Mouse (Mus musculus) G1E (cell line): ENCODE measurements around the gene Snrpg. TPM values are rescaled to one million over a fixed set of nuclear protein-coding genes. Genes with fewer than 3 reads are reported as not detected.
"Not testable (repeated sequence)": the region's sequence is repeated elsewhere in the genome, so short reads cannot be mapped to it uniquely, and the experiment has no call there.

Experiments used
- ATAC-seq: 2 replicates; pipeline ENCODE4 v1.8.0; 2016; ENCODE audit warnings: mild to moderate bottlenecking; ENCODE audit not compliant: insufficient number of reproducible peaks, poor library complexity, low FRiP score, severe bottlenecking; ENCODE audit errors: extremely low read depth
- DNase-seq: peaks from one replicate; pipeline ENCODE4 v3.0.0; 2012; ENCODE audit warnings: low spot score
- H3K27me3 ChIP-seq: 2 replicates; pipeline ENCODE4 v1.6.1; 2012; ENCODE audit warnings: mild to moderate bottlenecking, low read length, inconsistent platforms; ENCODE audit not compliant: insufficient read depth
- H3K36me3 ChIP-seq: replicated peaks from 2 replicates; pipeline ENCODE3; 2012; ENCODE audit warnings: mild to moderate bottlenecking, inconsistent platforms
- H3K4me1 ChIP-seq: 2 replicates; pipeline ENCODE4 v1.6.1; 2012; ENCODE audit warnings: low read depth, low read length, inconsistent platforms, mixed read lengths; ENCODE audit not compliant: insufficient read depth
- H3K4me3 ChIP-seq: 2 replicates; pipeline ENCODE4 v1.5.1; 2012; ENCODE audit warnings: low read depth, mild to moderate bottlenecking, inconsistent platforms, low read length, moderate library complexity, mixed read lengths
- H3K9me3 ChIP-seq: replicated peaks from 2 replicates; pipeline ENCODE4 v1.6.1; 2012; ENCODE audit warnings: inconsistent platforms
- CTCF ChIP-seq: IDR thresholded peaks from 2 replicates; pipeline ENCODE4 v1.5.1; 2012; ENCODE audit warnings: low read depth, low read length, inconsistent platforms, mixed read lengths
- GATA1 ChIP-seq: IDR thresholded peaks from 2 replicates; pipeline ENCODE4 v1.6.1; 2012; ENCODE audit warnings: borderline replicate concordance, low read length, inconsistent platforms, mixed read lengths
- GATA2 ChIP-seq: IDR thresholded peaks from 2 replicates; pipeline ENCODE4 v1.6.1; 2012; ENCODE audit warnings: low read depth, low read length, inconsistent platforms, borderline replicate concordance
- POLR2AphosphoS5 ChIP-seq: IDR thresholded peaks from 2 replicates; pipeline ENCODE4 v1.6.1; 2012; ENCODE audit warnings: low read depth, low read length, inconsistent platforms; ENCODE audit not compliant: insufficient replicate concordance
- TAL1 ChIP-seq: conservative IDR thresholded peaks from 2 replicates; pipeline ENCODE4 v1.6.1; 2012; ENCODE audit warnings: low read depth, low read length, inconsistent platforms, mixed read lengths
- polyA plus RNA-seq: library from polyadenylated mRNA; stranded (reverse); fragments of >175 nt; gene quantifications from 2 replicates; pipeline ENCODE4 v1.2.3, GENCODE M21; 2012
- total RNA-seq, 2 experiments: library from RNA; stranded (forward) in 1 of 2; stranded (reverse) in 1 of 2; fragments of 200-1000 nt in 1 of 2; fragments of >200 nt in 1 of 2; fragmentation: Nextera tagmentation in 1 of 2; gene quantifications; 2 replicates each; pipeline ENCODE4 v1.2.3; 2014 to 2017

Gene Snrpg
- total and polyA plus RNA-seq, 3 experiments = 24.8 to 114 (median 111) TPM

- no peak for ATAC-seq
- no peaks in the 10 kb centered on the region for H3K27me3 ChIP-seq
- peak overlapping the region; percentile 21; the same call in 1 of the 2 replicates for H3K4me3 ChIP-seq
- TF ChIP-seq CTCF (no peak), GATA1 (no peak), POLR2AphosphoS5 (no peak), TAL1 (no peak), GATA2 (no peak)
- no peak for DNase-seq
- peaks cover 63% of the 10 kb centered on the region for H3K36me3 ChIP-seq
- H3K4me1 ChIP-seq = peaks cover 35% of the 10 kb centered on the region
- H3K9me3 ChIP-seq = no peaks in the 10 kb centered on the region
Measured at GRCm38 (mm10) chr6:86373556-86373955, 2.5 kb downstream of the Snrpg start.

- Histone ChIP-seq H3K4me1 (peaks cover 16% of the 10 kb centered on the region), H3K27me3 (no peaks in the 10 kb centered on the region), H3K9me3 (no peaks in the 10 kb centered on the region), H3K36me3 (peaks cover 73% of the 10 kb centered on the region), H3K4me3 (no peak overlapping the region)
- no peak for DNase-seq
- ATAC-seq = no peak
- no peak for TF ChIP-seq TAL1
- TF ChIP-seq GATA2 = no peak
- TF ChIP-seq GATA1 = no peak
- TF ChIP-seq CTCF = no peak
- no peak for TF ChIP-seq POLR2AphosphoS5
Measured at GRCm38 (mm10) chr6:86378341-86378740, 7.2 kb downstream of the Snrpg start.

- H3K9me3 ChIP-seq, H3K27me3 ChIP-seq, ATAC-seq, DNase-seq, H3K4me3 ChIP-seq: not testable (repeated sequence)
- peaks cover 19% of the 10 kb centered on the region for H3K4me1 ChIP-seq
- peaks cover 61% of the 10 kb centered on the region for H3K36me3 ChIP-seq
Measured at GRCm38 (mm10) chr6:86380112-86380511, 9.0 kb downstream of the Snrpg start.

- H3K4me3 ChIP-seq = no peak overlapping the region
- TF ChIP-seq GATA1 (no peak), POLR2AphosphoS5 (no peak), CTCF (no peak), GATA2 (no peak)
- H3K4me1 ChIP-seq = peaks cover 30% of the 10 kb centered on the region
- DNase-seq (no peak), ATAC-seq (no peak)
- H3K9me3 ChIP-seq = no peaks in the 10 kb centered on the region
- no peaks in the 10 kb centered on the region for H3K27me3 ChIP-seq
- H3K36me3 ChIP-seq = peaks cover 60% of the 10 kb centered on the region
Measured at GRCm38 (mm10) chr6:86382551-86382950, 11.4 kb downstream of the Snrpg start.

GRCm38 (mm10) chr6:86383370-86383769 lies 12.3 kb downstream of the Snrpg start:
- H3K4me3 ChIP-seq = no peak overlapping the region
- peaks cover 31% of the 10 kb centered on the region for H3K4me1 ChIP-seq
- ATAC-seq (no peak), DNase-seq (no peak)
- TF ChIP-seq CTCF (no peak), POLR2AphosphoS5 (no peak), GATA1 (no peak), GATA2 (no peak), TAL1 (no peak)
- no peaks in the 10 kb centered on the region for H3K27me3 ChIP-seq
- H3K36me3 ChIP-seq = peaks cover 60% of the 10 kb centered on the region
- no peaks in the 10 kb centered on the region for H3K9me3 ChIP-seq

GRCm38 (mm10) chr6:86384692-86385091 lies 13.6 kb downstream of the Snrpg start:
- TF ChIP-seq GATA2 (no peak), POLR2AphosphoS5 (no peak), TAL1 (no peak), GATA1 (no peak), CTCF (no peak)
- DNase-seq (no peak), ATAC-seq (no peak)
- Histone ChIP-seq H3K4me1 (peaks cover 36% of the 10 kb centered on the region), H3K4me3 (no peak overlapping the region; the same call in 1 of the 2 replicates), H3K36me3 (peaks cover 59% of the 10 kb centered on the region), H3K9me3 (no peaks in the 10 kb centered on the region), H3K27me3 (no peaks in the 10 kb centered on the region)

- DNase-seq (no peak), ATAC-seq (no peak)
- H3K36me3 ChIP-seq = peaks cover 61% of the 10 kb centered on the region
- peaks cover 36% of the 10 kb centered on the region for H3K4me1 ChIP-seq
- TF ChIP-seq GATA2 (no peak), TAL1 (no peak), POLR2AphosphoS5 (no peak), GATA1 (no peak), CTCF (no peak)
- no peaks in the 10 kb centered on the region for H3K9me3 ChIP-seq
- H3K27me3 ChIP-seq = no peaks in the 10 kb centered on the region
- H3K4me3 ChIP-seq = no peak overlapping the region; the same call in 1 of the 2 replicates
Measured at GRCm38 (mm10) chr6:86385362-86386104, 14.4 kb downstream of the Snrpg start.
